Mouse (Mus musculus) T-helper 17 cell (primary cell): ENCODE data around the gene Rnf103.

Source experiments
- in situ Hi-C, 2 experiments: fragments of 300-600 bp; cut with MboI, MseI; formaldehyde crosslinking; loops; 1 replicate in 1 of 2; 2 replicates in 1 of 2; pipeline ENCODE4 v1.15.1; 2025; ENCODE audit warnings: high pct_unique_total_duplicates in 2 of 2

Rnf103 gene

GRCm38 (mm10) chr6:71492136-71492535 is 1.6 kb upstream of the Rnf103 start:
- in situ Hi-C loops = loop anchor here in 1 of 2 experiments (5.0 kb wide), 1 partner anchor 50 kb away; the partner anchor contains the start of gene Rmnd5a

- in situ Hi-C loops = loop anchor here in 1 of 2 experiments (5.0 kb wide), 1 partner anchor 51 kb away; the partner anchor contains the start of gene Rmnd5a
These were observed 679 bp upstream of the Rnf103 start for GRCm38 (mm10) chr6:71492756-71493674.

- in situ Hi-C loops = loop anchor here in 1 of 2 experiments (5.0 kb wide), 1 partner anchor 52 kb away; the partner anchor contains the start of gene Rmnd5a
These were observed 787 bp downstream of the Rnf103 start for GRCm38 (mm10) chr6:71494341-71495020.

- in situ Hi-C loops = loop anchor here in 1 of 2 experiments (5.0 kb wide), 1 partner anchor 37 kb away; no protein-coding TSS in a partner anchor
These were observed 6.9 kb downstream of the Rnf103 start for GRCm38 (mm10) chr6:71500575-71500974.

- in situ Hi-C loops = loop anchor here in 1 of 2 experiments (5.0 kb wide), 1 partner anchor 34 kb away; no protein-coding TSS in a partner anchor
These were observed 9.3 kb downstream of the Rnf103 start for GRCm38 (mm10) chr6:71503001-71503400.

GRCm38 (mm10) chr6:71503670-71504069 is 10.0 kb downstream of the Rnf103 start:
- in situ Hi-C loops = loop anchor here in 1 of 2 experiments (5.0 kb wide), 1 partner anchor 34 kb away; no protein-coding TSS in a partner anchor

GRCm38 (mm10) chr6:71504091-71504490 is 10.4 kb downstream of the Rnf103 start:
- in situ Hi-C loops = loop anchor here in 1 of 2 experiments (5.0 kb wide), 1 partner anchor 33 kb away; no protein-coding TSS in a partner anchor

- in situ Hi-C loops = no loop called here
These were observed 12.0 kb downstream of the Rnf103 start for GRCm38 (mm10) chr6:71505671-71506070.

- in situ Hi-C loops = no loop called here
These were observed 25.8 kb downstream of the Rnf103 start for GRCm38 (mm10) chr6:71519476-71519875.

- in situ Hi-C loops = no loop called here
These were observed 31.9 kb downstream of the Rnf103 start for GRCm38 (mm10) chr6:71525556-71525955.

GRCm38 (mm10) chr6:71527056-71527455 is 33.4 kb downstream of the Rnf103 start:
- in situ Hi-C loops = no loop called here

- in situ Hi-C loops = no loop called here
These were observed 34.1 kb downstream of the Rnf103 start for GRCm38 (mm10) chr6:71527826-71528225.

- in situ Hi-C loops = no loop called here
These were observed 36.5 kb downstream of the Rnf103 start for GRCm38 (mm10) chr6:71530176-71530575.

GRCm38 (mm10) chr6:71537286-71537685 is 43.6 kb downstream of the Rnf103 start:
- in situ Hi-C loops = loop anchor here in 1 of 2 experiments (5.0 kb wide), 1 partner anchor 35 kb away; no protein-coding TSS in a partner anchor

- in situ Hi-C loops = no loop called here
These were observed 50.2 kb downstream of the Rnf103 start, which contains the start of gene Chmp3 for GRCm38 (mm10) chr6:71543686-71544499. Gene Chmp3, plus strand, starts transcription at chr6:71543797.

GRCm38 (mm10) chr6:71555507-71555951 is 61.8 kb downstream of the Rnf103 start:
- in situ Hi-C loops = no loop called here

- in situ Hi-C loops = no loop called here
These were observed 63.1 kb downstream of the Rnf103 start for GRCm38 (mm10) chr6:71556826-71557225.
